Mouse (Mus musculus): ENCODE data around the gene Lamc1.
"Not testable (repeated sequence)": the region's sequence is repeated elsewhere in the genome, so short reads cannot be mapped to it uniquely, and the experiment has no call there.

Gene Lamc1

GRCm38 (mm10) chr1:153331206-153331605, 1.4 kb downstream of the Lamc1 start:
- no peak for DNase-seq

DNA sequence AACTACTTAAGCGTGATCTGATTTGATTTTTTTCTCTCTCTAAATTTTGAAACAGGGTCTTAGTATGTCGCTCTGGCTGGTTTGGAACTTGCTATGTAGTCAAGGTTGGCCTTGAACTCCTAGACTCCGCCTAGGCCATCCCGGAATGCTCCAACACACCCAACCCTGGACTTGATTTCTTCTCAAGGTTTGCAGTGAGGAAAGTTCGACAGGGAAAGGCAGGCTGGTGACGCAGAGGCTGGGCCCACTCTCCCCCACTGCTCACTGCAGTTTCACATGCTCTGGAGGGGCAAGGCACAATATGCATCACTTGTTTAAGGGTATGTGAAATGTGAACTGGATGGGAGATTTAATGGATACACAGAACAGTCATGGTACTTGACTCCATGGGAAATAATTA, 3.3 kb downstream of the Lamc1 start:
- no peak for DNase-seq

- DNase-seq, result no peak
Observed at GRCm38 (mm10) chr1:153327063-153327462, 5.5 kb downstream of the Lamc1 start.

DNA sequence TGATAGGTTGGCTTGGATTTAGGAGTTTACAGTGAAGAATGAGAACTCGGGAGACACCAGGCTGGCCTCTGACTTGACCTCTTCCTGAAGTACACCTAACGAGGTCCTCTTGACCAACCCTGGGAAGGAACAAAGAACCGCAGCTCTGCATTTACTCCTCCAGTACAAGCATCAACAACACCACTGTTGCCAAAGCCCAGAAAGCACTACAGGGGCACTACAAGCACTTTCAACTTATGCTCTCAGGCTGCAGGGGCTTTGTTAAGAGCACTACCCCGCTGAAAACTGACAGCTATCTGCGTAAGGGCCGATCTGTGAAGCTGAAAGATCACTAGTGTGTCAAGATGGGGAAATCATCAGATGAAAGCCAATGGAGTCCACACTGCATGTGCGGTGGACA, 6.4 kb downstream of the Lamc1 start:
- no peak for DNase-seq

DNA sequence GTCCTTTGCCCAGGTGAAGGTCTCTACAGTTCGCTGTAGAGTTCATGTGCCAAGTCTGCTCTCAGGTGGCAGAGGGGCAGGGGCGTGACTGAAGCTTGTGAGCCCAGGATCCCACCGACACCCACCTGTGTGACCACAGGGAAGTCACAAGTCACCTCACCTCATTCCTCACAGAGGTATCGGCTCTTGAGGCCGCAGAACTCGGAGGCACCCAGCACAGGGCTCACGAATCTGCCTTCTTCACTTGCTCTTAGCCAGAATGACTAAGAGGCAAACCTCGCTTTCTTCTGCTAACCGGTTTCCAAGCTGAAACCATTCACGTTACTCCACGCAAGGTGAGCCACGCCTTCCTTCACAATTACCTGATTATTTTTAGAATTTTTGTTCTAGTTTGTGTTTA, 11.2 kb downstream of the Lamc1 start:
- DNase-seq, result no peak

DNA sequence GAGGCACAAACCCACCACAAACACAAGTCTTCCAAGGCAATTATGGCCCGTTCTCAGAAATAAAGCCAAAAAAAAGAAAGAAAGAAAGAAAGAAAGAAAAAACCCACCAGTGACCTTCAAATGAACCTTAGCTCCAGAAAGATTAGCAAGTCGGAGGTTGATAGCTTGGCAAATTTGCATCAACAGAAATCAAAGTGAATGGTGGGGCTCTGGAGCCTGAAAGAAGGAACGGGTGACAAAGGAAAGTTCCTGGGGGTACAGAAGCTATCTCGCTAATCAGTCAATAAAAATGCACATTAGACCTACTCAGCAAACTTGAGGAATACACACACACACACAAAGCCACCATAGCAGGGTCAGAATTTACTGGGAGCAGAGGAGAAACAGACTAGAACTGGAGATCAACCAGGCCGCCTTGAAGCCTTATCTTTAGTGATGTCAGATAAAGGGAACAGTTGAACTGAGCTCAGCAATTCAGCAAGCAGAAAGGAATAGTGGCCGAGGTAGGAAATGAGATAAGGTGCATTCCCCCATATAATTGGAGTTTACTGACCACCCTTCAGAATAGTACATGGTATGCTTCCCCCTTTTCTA, 11.9 kb downstream of the Lamc1 start:
- no peak for DNase-seq

- peak; percentile 40 for DNase-seq
Observed at GRCm38 (mm10) chr1:153320121-153320520, 12.5 kb downstream of the Lamc1 start.

DNA sequence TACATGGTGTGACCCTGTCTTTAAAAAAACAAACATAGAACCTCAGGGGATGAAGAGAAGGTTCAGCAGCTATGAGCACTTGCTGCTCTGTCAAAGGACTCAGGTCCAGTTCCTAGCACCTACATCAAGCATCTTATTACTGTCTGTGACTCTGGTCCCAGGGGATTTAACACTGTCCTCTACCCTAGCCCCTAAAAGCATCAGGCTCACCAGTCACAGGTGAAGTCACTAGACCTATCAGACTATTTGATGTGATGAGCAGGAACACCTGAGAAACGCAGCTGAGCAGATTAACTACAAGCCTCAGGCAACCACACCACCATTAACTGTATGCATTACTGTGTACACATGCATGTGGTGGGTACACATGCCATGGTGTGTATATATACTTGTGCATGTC, 13.8 kb downstream of the Lamc1 start:
- no peak for DNase-seq

DNA sequence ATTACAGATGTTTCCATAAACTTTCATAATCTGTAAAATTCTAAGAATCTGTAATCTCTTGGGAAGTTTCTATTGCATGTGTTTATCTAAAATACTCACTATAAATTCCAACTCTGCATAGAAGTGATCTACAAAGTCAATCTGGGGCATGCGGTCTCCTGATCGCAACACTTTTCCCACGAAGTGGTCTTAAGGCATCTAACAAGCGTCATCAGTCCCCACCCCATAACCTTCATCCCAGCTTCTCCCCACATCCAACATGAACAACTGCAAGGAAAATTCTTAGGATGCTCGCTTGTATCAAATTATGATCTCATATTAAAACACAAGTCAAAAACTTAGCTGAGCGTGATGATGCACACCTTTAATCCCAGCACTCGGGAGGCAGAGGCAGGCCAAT, 14.3 kb downstream of the Lamc1 start:
- no peak for DNase-seq

DNA sequence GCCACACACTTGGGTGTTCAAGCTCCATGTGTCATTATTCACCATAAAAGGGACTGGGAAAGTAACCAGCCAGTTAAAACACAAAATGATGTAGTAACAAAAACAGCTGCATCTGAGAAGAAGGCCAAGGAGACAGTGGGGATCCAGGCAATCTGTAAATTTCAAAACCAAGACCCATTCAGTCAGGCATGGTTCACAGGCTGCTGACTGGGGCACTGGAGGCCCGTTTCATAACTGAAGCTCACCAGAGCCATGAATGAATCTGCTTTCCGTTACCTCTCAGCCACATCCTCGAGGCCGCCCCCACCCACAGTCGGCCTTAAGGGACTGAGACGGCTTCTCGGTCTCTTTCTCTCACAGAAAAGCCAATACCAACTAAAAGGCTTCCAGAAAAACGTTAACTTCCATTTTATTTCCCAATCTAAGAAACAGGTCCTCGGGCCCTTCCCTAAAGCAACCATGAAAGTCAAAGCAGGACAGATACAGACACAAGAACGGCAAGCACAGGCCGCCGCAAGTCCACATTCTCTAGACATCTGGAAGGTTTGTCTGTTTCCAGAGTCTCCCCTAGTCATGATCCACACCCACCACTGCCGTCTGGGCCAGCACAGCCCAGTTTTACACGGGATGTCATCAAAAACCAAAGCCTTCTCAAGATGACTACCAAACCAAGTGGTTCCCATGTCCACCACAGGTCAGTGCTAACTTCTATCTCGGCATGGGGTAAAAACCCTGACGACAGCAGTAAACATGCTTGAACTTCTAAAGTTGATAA, 14.9 kb downstream of the Lamc1 start:
- peak; percentile 52 for DNase-seq

DNA sequence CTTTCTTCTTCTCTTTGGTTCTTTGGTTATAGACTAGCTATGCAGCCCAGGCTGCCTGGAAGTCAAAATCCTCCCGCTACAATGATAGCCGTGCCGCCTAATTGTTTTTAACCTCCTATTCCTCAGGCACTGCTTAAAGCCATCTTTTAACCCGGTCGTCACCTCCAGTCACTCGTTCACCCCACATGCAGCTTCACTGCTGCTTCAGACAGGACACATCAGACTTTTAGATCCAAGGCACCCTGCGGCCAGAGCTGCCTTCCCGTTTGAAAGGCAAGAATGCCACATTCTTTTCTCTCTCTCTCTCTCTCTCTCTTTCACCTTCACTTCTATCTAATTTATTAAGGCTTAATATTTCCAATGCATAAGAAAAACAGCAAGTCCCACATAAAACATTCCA, 15.6 kb downstream of the Lamc1 start:
- no peak for DNase-seq

DNA sequence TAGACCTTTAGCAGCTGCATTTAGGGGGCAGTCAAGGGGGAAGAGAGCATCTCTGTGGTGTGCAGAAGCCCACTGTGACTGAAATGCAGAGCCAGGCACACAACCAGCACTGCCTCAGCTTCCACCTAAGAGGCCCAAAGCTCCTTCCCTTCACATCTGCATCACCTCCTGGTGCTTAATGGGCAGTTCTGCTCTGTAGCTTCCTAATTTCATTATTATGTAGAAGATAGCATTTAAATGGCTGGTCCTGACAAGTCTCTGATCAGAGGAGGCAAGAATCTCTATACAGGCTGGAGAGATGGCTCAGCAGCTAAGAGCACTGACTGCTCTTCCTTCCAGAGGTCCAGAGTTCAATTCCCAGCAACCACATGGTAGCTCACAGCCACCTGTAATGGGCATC, 16.3 kb downstream of the Lamc1 start:
- no peak for DNase-seq

DNA sequence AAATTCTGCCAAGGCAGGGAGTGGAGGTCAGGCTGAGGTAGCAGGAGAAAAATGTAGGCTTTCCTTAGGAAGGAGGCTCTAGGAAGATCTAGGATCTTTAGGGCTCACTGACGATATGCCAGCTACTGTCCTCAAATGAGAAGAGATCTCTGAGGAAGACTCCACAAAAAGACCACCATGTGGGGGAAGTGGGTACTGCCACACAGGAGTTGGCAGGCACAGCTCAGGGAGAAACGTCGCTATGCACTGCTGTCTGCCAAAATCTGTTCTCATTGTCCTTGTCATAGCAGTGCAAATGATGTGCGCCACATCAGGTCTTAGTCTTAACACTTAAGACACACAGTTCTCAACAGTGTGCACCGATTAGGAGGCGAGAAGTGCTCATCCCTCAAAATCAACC, 17.5 kb downstream of the Lamc1 start:
- DNase-seq, result peak; percentile 83

GRCm38 (mm10) chr1:153312992-153313391, 19.6 kb downstream of the Lamc1 start:
- DNase-seq, result no peak

- DNase-seq, result no peak
Observed at GRCm38 (mm10) chr1:153310190-153310589, 22.4 kb downstream of the Lamc1 start.

DNA sequence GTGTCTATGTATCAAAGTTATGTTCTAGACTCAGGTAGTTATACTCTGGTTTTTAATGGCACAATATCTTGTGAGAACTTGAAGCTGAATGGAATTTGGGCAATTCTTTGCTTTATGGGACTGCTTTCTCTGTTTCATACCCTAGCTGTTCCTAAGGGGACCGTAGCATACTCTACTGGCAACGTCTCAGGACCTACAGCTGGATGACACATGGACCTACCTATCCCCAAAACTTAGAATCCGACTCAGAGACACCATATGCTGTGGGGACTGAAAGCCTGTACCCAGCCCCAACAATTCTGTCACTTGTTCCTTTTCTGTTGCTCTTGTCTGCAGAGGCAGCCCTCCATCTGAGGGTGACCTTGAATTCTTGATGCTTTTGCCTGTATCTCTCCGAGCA, 23.3 kb downstream of the Lamc1 start:
- DNase-seq, result no peak

GRCm38 (mm10) chr1:153308915-153309296, 23.7 kb downstream of the Lamc1 start:
- peak; percentile 57 for DNase-seq

DNA sequence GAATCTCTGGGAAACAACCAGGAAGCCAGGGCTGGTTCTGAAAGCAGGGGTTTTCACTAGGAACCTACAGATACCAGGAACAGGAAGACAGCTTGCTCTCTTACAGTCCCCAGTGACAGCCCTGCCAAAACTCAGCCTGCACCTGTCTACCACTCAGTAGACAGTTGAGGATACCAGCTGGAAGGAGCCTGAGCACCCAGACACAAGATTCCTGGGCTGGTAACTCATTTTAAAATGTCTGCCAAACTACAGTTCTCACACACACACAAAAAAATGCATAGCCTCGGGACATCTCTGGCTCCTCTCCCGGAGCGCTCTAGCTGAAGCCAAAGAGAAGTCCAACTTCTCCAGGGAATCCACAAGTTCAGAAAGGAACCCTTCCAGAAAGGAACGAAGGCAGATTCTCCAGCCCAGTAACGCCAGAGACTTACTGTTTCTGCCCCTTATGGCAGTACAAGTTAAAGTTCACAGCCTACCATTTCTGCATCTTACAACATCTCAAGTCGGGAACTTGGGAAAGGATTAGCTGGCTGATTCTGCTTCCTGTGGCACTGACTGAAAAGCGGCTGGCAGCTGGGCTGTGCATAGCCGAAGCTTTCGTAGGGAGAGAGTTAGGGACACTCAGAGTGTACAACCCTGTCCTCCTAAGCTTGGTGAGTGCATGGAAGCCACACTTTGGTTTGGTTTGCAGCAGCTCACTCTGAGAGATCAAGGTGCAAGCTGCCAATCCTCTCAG, 24.2 kb downstream of the Lamc1 start:
- peak; percentile 64 for DNase-seq

GRCm38 (mm10) chr1:153307509-153308178, 24.9 kb downstream of the Lamc1 start:
- DNase-seq, result no peak

GRCm38 (mm10) chr1:153305728-153306127, 26.9 kb downstream of the Lamc1 start:
- peak; percentile 48 for DNase-seq

- peak; percentile 39 for DNase-seq
Observed at GRCm38 (mm10) chr1:153305249-153305648, 27.3 kb downstream of the Lamc1 start.

DNA sequence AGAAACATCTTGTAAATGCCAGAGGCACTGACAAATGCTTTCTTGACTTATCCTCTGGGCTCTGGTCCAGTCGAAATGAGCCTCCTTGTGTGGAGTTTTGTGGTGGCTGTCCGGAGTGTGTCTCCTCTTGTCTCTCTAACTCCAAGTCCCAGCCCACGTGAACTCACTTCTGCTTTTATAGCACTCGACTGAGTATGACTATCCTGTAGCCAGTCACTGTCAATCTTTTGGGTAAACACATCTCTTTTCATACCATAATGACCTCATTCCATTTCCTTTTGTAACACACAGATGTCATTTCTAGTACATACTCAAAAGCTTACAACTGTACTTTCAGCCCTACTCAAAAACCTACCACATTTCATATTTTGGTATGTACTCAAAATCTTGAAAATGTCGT, 33.1 kb downstream of the Lamc1 start:
- peak; percentile 51 for DNase-seq

GRCm38 (mm10) chr1:153297774-153298363, 34.7 kb downstream of the Lamc1 start:
- not testable (repeated sequence) for DNase-seq
